Mouse (Mus musculus) hindbrain, embryonic 12.5 days (tissue): Measurements from ENCODE around the gene Ltbr. TPM values are rescaled to one million over a fixed set of nuclear protein-coding genes. Genes with fewer than 3 reads are reported as not detected.

ENCODE experiments used
- polyA plus RNA-seq: library from polyadenylated mRNA; unstranded; fragments of >200 nt; fragmentation: Nextera tagmentation; extraction: Ambion mirVana; gene quantifications from 2 replicates; pipeline ENCODE4 v1.2.1, GENCODE M21; 2016

The Ltbr gene
- polyA plus RNA-seq, 1 experiment from 2014 or later, result 19.6 TPM

Other genes starting within 250 kb of the Ltbr start
- gene Lpar5, start 246.0 kb downstream of the Ltbr start, polyA plus RNA-seq, result 0.33 and 0.40 TPM in 2 replicates
- gene Chd4, start 217.9 kb downstream of the Ltbr start, polyA plus RNA-seq, result 131 and 133 TPM in 2 replicates
- gene Nop2, start 182.0 kb downstream of the Ltbr start, polyA plus RNA-seq, result 48.1 and 54.2 TPM in 2 replicates
- 19.2 and 21.3 TPM in 2 replicates for gene Iffo1, start 168.6 kb downstream of the Ltbr start, polyA plus RNA-seq
- gene Gapdh, start 147.4 kb downstream of the Ltbr start, polyA plus RNA-seq, result 1,498 and 1,567 TPM in 2 replicates
- 140 and 142 TPM in 2 replicates for gene Ncapd2, start 122.2 kb downstream of the Ltbr start, polyA plus RNA-seq
- gene Mrpl51, start 122.1 kb downstream of the Ltbr start, polyA plus RNA-seq, result 163 and 165 TPM in 2 replicates
- 5.9 and 6.0 TPM in 2 replicates for gene Vamp1, start 98.3 kb downstream of the Ltbr start, polyA plus RNA-seq
- gene Tapbpl, start 82.0 kb downstream of the Ltbr start, polyA plus RNA-seq, result 2.5 and 2.9 TPM in 2 replicates
- 1.6 and 1.9 TPM in 2 replicates for gene Cd27, start 76.9 kb downstream of the Ltbr start, polyA plus RNA-seq
- gene Tuba3a, start 27.8 kb downstream of the Ltbr start, polyA plus RNA-seq, result 0.16 TPM in 1 of 2 replicates, not detected in the other
- 0.48 and 0.49 TPM in 2 replicates for gene Scnn1a, start 6.8 kb upstream of the Ltbr start, polyA plus RNA-seq
- 29.9 and 32.6 TPM in 2 replicates for gene Tnfrsf1a, start 35.5 kb upstream of the Ltbr start, polyA plus RNA-seq
- gene Plekhg6, start 66.9 kb upstream of the Ltbr start, polyA plus RNA-seq, result 0.18 and 0.22 TPM in 2 replicates
- 49.2 and 54.1 TPM in 2 replicates for gene Cd9, start 180.9 kb upstream of the Ltbr start, polyA plus RNA-seq
- 11.3 and 11.5 TPM in 2 replicates for gene Vwf, start 232.9 kb upstream of the Ltbr start, polyA plus RNA-seq